In the genomic region with DNA sequence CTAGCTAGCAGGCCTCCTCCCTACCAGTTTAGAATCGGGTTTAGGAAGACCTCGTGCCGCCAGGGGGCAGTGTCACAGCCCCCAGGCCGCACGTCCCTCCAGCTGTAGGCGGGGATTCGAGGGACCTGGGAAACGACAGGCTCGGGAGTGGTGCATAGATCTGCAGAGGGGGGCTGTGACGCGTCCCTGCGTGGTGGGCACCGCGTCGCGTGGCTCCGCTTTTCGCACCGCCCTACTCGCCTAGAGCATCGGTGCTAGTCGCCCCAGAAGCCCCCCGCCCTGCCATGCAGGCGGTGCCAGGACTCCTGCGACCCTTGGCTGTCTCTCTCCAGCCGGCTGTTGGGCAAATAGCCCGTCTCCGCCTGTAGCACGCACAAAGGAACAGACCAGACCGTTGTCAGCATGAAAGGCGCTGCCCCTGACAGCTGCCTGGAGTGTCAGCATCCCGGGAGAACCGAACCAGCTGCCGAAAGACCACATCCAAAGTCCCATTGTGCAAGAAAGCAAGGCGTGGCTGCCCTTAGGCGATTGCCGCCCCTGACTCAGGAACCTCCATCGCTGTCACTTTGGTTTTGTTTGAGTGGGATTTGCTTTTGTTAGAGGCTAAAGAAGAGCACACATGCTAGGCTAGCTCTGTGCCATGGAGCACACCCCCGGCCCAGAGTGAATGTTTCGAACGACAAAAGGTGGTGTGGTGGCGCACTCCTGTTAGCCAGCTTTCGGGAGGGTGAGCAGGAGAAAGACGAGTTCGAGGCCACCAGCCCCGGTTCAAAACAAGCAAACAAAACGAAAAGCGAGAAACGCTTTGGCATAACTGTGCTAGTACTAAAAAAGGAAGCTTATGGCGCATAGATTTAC, we compare ENCODE assay signal across 8 mouse cellular contexts. TPM values are rescaled to one million over a fixed set of nuclear protein-coding genes. Genes with fewer than 3 reads are reported as not detected.
DNase-seq lines count a peak whose midpoint lies in the region; ATAC-seq and TF ChIP-seq lines count a peak whose summit lies in the region.

No protein-coding gene starts in this region.

- H3K36me3 ChIP-seq in forebrain, embryonic 11.5 days (ENCODE audit: control insufficient read depth, insufficient read depth, low read length), result no peaks in the 10 kb centered on the region
- H3K36me3 ChIP-seq in heart, embryonic 16.5 days (ENCODE audit: control insufficient read depth, insufficient read depth), result no peaks in the 10 kb centered on the region
- H3K36me3 ChIP-seq in liver, embryonic 14.5 days (replicated peaks; ENCODE audit: control insufficient read depth, insufficient read depth, low read depth), result no peaks in the 10 kb centered on the region
- H3K36me3 ChIP-seq in stomach, embryonic 15.5 days, result no peaks in the 10 kb centered on the region

- H3K4me2 ChIP-seq in forebrain, embryonic 11.5 days (ENCODE audit: low read depth, low read length, severe bottlenecking), result peak overlapping the region; percentile 48
- peak overlapping the region; percentile 95 for H3K4me2 ChIP-seq in heart, embryonic 16.5 days (ENCODE audit: low read depth, low read length)
- peak overlapping the region; percentile 71 for H3K4me2 ChIP-seq in liver, embryonic 14.5 days (ENCODE audit: low read depth)
- H3K4me2 ChIP-seq in stomach, embryonic 15.5 days, result peak overlapping the region; percentile 92

- 1% methylated on average over 50 of the region's 50 CpGs for whole genome bisulfite sequencing in forebrain, embryonic 11.5 days
- WGBS in heart, embryonic 16.5 days, result 1% methylated on average over 50 of the region's 50 CpGs
- WGBS in liver, embryonic 14.5 days (ENCODE audit: insufficient replicate concordance), result 1% methylated on average over 50 of the region's 50 CpGs
- WGBS in stomach, embryonic 15.5 days, result 1% methylated on average over 50 of the region's 50 CpGs

- peaks cover 19% of the 10 kb centered on the region; the same call in 1 of the 2 replicates for H3K4me1 ChIP-seq in forebrain, embryonic 11.5 days (replicated peaks; ENCODE audit: control insufficient read depth, insufficient read depth, low read length)
- peaks cover 16% of the 10 kb centered on the region for H3K4me1 ChIP-seq in heart, embryonic 16.5 days (ENCODE audit: control insufficient read depth, insufficient read depth, low read length)
- no peaks in the 10 kb centered on the region for H3K4me1 ChIP-seq in liver, embryonic 14.5 days (replicated peaks; ENCODE audit: control insufficient read depth in 2 of 2, insufficient read depth in 2 of 2, low read length in 1 of 2)
- H3K4me1 ChIP-seq in stomach, embryonic 15.5 days, result peaks cover 20% of the 10 kb centered on the region

- TF ChIP-seq CTCF in liver, embryonic 14.5 days (IDR thresholded peaks at IDR 0.05; ENCODE audit: low read depth), result peak; percentile 91

- no peak for TF ChIP-seq EP300 in liver, embryonic 14.5 days (IDR thresholded peaks at IDR 0.05; ENCODE audit: low read depth)

- H3K9me3 ChIP-seq in forebrain, embryonic 11.5 days (ENCODE audit: control insufficient read depth, low read length), result no peaks in the 10 kb centered on the region
- H3K9me3 ChIP-seq in heart, embryonic 16.5 days (replicated peaks; ENCODE audit: control insufficient read depth, low read length), result no peaks in the 10 kb centered on the region; the same call in 1 of the 2 replicates
- no peaks in the 10 kb centered on the region for H3K9me3 ChIP-seq in liver, embryonic 14.5 days (ENCODE audit: control insufficient read depth, low read length)
- H3K9me3 ChIP-seq in stomach, embryonic 15.5 days, result no peaks in the 10 kb centered on the region

- H3K4me3 ChIP-seq in forebrain, embryonic 11.5 days (ENCODE audit: low read depth, low read length), result peak overlapping the region; percentile 33
- H3K4me3 ChIP-seq in heart, embryonic 16.5 days (ENCODE audit: low read length), result peak overlapping the region; percentile 65
- peak overlapping the region; percentile 37 to 49 for H3K4me3 ChIP-seq in liver, embryonic 14.5 days (ENCODE audit: insufficient read depth in 1 of 2, low read depth in 2 of 2, low read length in 2 of 2)
- H3K4me3 ChIP-seq in stomach, embryonic 15.5 days (replicated peaks), result peak overlapping the region; percentile 48

- H3K27me3 ChIP-seq in forebrain, embryonic 11.5 days (ENCODE audit: control insufficient read depth, insufficient read depth, low read length), result peaks cover 26% of the 10 kb centered on the region
- H3K27me3 ChIP-seq in heart, embryonic 16.5 days (ENCODE audit: control insufficient read depth, insufficient read depth, low read length), result peaks cover 24% of the 10 kb centered on the region
- peaks cover 37% of the 10 kb centered on the region for H3K27me3 ChIP-seq in liver, embryonic 14.5 days (ENCODE audit: control insufficient read depth, insufficient read depth, low read length)
- H3K27me3 ChIP-seq in stomach, embryonic 15.5 days (replicated peaks), result peaks cover 30% of the 10 kb centered on the region

- ATAC-seq in forebrain, embryonic 11.5 days (replicated peaks; ENCODE audit: low FRiP score), result peak; percentile 93
- peak; percentile 91 for ATAC-seq in heart, embryonic 16.5 days (replicated peaks; ENCODE audit: extremely low read depth, insufficient read depth, low FRiP score)
- peak; percentile 45 for ATAC-seq in liver, embryonic 14.5 days (ENCODE audit: insufficient read depth)
- ATAC-seq in stomach, embryonic 15.5 days (ENCODE audit: insufficient read depth, low FRiP score, low read depth), result peak; percentile 84

- H3K27ac ChIP-seq in forebrain, embryonic 11.5 days (ENCODE audit: low read depth, low read length), result peak overlapping the region; percentile 37
- H3K27ac ChIP-seq in heart, embryonic 16.5 days (ENCODE audit: low read length), result peak overlapping the region; percentile 38
- no peak overlapping the region for H3K27ac ChIP-seq in liver, embryonic 14.5 days
- peak overlapping the region; percentile 3; the same call in 1 of the 2 replicates for H3K27ac ChIP-seq in stomach, embryonic 15.5 days

- peak; percentile 68 to 76 for DNase-seq in CD8-positive naive resting alpha-beta T cell, adult 2 months (ENCODE audit: low read depth in 2 of 2, low spot score in 2 of 2)
- peak; percentile 33 for DNase-seq in c-Kit-negative CD71-positive TER-119-positive erythroid progenitor cells, embryonic 14.5 days (ENCODE audit: low read depth, low spot score)
- DNase-seq in forebrain, embryonic 11.5 days (ENCODE audit: low spot score), result peak; percentile 95
- DNase-seq in kidney, postnatal 25 days, result peak; percentile 81 to 87
- DNase-seq in liver, embryonic 14.5 days (ENCODE audit: low read depth in 3 of 3, low spot score in 3 of 3), result peak; percentile 45 to 61 (median 60)
- peak; percentile 89 for DNase-seq in neural tube, embryonic 10.5 days (ENCODE audit: extremely low spot score, low spot score)

- H3K9ac ChIP-seq in forebrain, embryonic 11.5 days (ENCODE audit: low read length), result peak overlapping the region; percentile 50
- peak overlapping the region; percentile 76 for H3K9ac ChIP-seq in heart, embryonic 16.5 days (ENCODE audit: low read length)
- H3K9ac ChIP-seq in liver, embryonic 14.5 days (replicated peaks), result no peak overlapping the region
- H3K9ac ChIP-seq in stomach, embryonic 15.5 days, result peak overlapping the region; percentile 4; the same call in 1 of the 2 replicates

RNA-seq across cellular contexts. Expression of a gene that starts 0.6 kb away (rescaled TPM):
- 0.97 and 1.1 TPM in 2 replicates for polyA plus RNA-seq in forebrain, embryonic 11.5 days (2014; fragmentation: Nextera tagmentation; extraction: Ambion mirVana)
- polyA plus RNA-seq in heart, embryonic 16.5 days (2015; fragmentation: Nextera tagmentation; extraction: Ambion mirVana), result 0.71 and 1.4 TPM in 2 replicates
- polyA plus RNA-seq in liver, embryonic 14.5 days (2012; rRNA removed), result 0.15 and 0.31 TPM in 2 replicates
- polyA plus RNA-seq in liver, embryonic 14.5 days (2014; fragmentation: Nextera tagmentation; extraction: Ambion mirVana), result 0.28 and 0.34 TPM in 2 replicates
- polyA plus RNA-seq in stomach, embryonic 15.5 days (2015; fragmentation: Nextera tagmentation; extraction: Ambion mirVana), result 0.51 and 0.72 TPM in 2 replicates

RNA-seq across cellular contexts. Expression of a gene that starts 15.2 kb away (rescaled TPM):
- 84.6 and 92.5 TPM in 2 replicates for polyA plus RNA-seq in forebrain, embryonic 11.5 days (2014; fragmentation: Nextera tagmentation; extraction: Ambion mirVana)
- 121 and 127 TPM in 2 replicates for polyA plus RNA-seq in heart, embryonic 16.5 days (2015; fragmentation: Nextera tagmentation; extraction: Ambion mirVana)
- polyA plus RNA-seq in liver, embryonic 14.5 days (2012; rRNA removed), result 21.5 and 23.2 TPM in 2 replicates
- 42.3 and 45.3 TPM in 2 replicates for polyA plus RNA-seq in liver, embryonic 14.5 days (2014; fragmentation: Nextera tagmentation; extraction: Ambion mirVana)
- polyA plus RNA-seq in stomach, embryonic 15.5 days (2015; fragmentation: Nextera tagmentation; extraction: Ambion mirVana), result 88.0 and 94.6 TPM in 2 replicates

RNA-seq across cellular contexts. Expression of a gene that starts 15.2 kb away (rescaled TPM):
- polyA plus RNA-seq in forebrain, embryonic 11.5 days (2014; fragmentation: Nextera tagmentation; extraction: Ambion mirVana), result 146 and 149 TPM in 2 replicates
- 64.4 and 64.5 TPM in 2 replicates for polyA plus RNA-seq in heart, embryonic 16.5 days (2015; fragmentation: Nextera tagmentation; extraction: Ambion mirVana)
- 10.7 and 25.1 TPM in 2 replicates for polyA plus RNA-seq in liver, embryonic 14.5 days (2012; rRNA removed)
- 29.0 and 31.5 TPM in 2 replicates for polyA plus RNA-seq in liver, embryonic 14.5 days (2014; fragmentation: Nextera tagmentation; extraction: Ambion mirVana)
- 94.6 and 95.5 TPM in 2 replicates for polyA plus RNA-seq in stomach, embryonic 15.5 days (2015; fragmentation: Nextera tagmentation; extraction: Ambion mirVana)

RNA-seq across cellular contexts. Expression of a gene that starts 54.5 kb away (rescaled TPM):
- 0.07 TPM in 1 of 2 replicates, not detected in the other for polyA plus RNA-seq in forebrain, embryonic 11.5 days (2014; fragmentation: Nextera tagmentation; extraction: Ambion mirVana)
- polyA plus RNA-seq in heart, embryonic 16.5 days (2015; fragmentation: Nextera tagmentation; extraction: Ambion mirVana), result 0.05 and 0.16 TPM in 2 replicates
- 0.03 and 0.05 TPM in 2 replicates for polyA plus RNA-seq in liver, embryonic 14.5 days (2012; rRNA removed)
- 0.06 TPM in 1 of 2 replicates, not detected in the other for polyA plus RNA-seq in liver, embryonic 14.5 days (2014; fragmentation: Nextera tagmentation; extraction: Ambion mirVana)
- 1.4 and 2.3 TPM in 2 replicates for polyA plus RNA-seq in stomach, embryonic 15.5 days (2015; fragmentation: Nextera tagmentation; extraction: Ambion mirVana)

Comparison
In these comparisons a context has a peak if more than half of its experiments do, and no peak if none do; other contexts are left out.
1. DNase-seq: peak in every context shown above with its lines; median percentile 95 in forebrain, embryonic 11.5 days; 89 in neural tube, embryonic 10.5 days; 84 in kidney, postnatal 25 days; 72 in CD8-positive naive resting alpha-beta T cell, adult 2 months; 60 in liver, embryonic 14.5 days; 33 in c-Kit-negative CD71-positive TER-119-positive erythroid progenitor cells, embryonic 14.5 days.